Mouse (Mus musculus): ENCODE results near the gene Fgf16. TPM values are rescaled to one million over a fixed set of nuclear protein-coding genes. Genes with fewer than 3 reads are reported as not detected.

Fgf16 gene
- polyA plus RNA-seq (2016; fragmentation: Nextera tagmentation; extraction: Ambion mirVana): 0.09 TPM in 2 replicates

GRCm38 (mm10) chrX:105764162-105765004 is at the start of gene Fgf16:
Fgf16 (plus strand) TSS chrX:105764279.
- no peaks in the 10 kb centered on the region for H3K9me3 ChIP-seq
- peaks cover 15% of the 10 kb centered on the region for H3K4me1 ChIP-seq
- peak; percentile 16 for DNase-seq (ENCODE audit: extremely low spot score, low spot score)
- H3K36me3 ChIP-seq (replicated peaks): no peaks in the 10 kb centered on the region
- H3K27ac ChIP-seq: no peak within 1 kb of the TSS
- H3K27me3 ChIP-seq (ENCODE audit: poor library complexity, severe bottlenecking): peaks cover 93% of the 10 kb centered on the region
- H3K4me3 ChIP-seq: peak within 1 kb of the TSS; percentile 50
- 12% methylated on average over 57 of the region's 86 CpGs for WGBS

- Histone ChIP-seq H3K4me3 (no peak overlapping the region), H3K4me1 (peaks cover 3% of the 10 kb centered on the region; the same call in 1 of the 2 replicates), H3K36me3 (replicated peaks) (no peaks in the 10 kb centered on the region), H3K27ac (no peak overlapping the region), H3K9me3 (no peaks in the 10 kb centered on the region), H3K27me3 (ENCODE audit: poor library complexity, severe bottlenecking) (peaks cover 92% of the 10 kb centered on the region)
- DNase-seq (ENCODE audit: extremely low spot score, low spot score): no peak
- WGBS: 66% methylated on average over 4 of the region's 4 CpGs
Measured at GRCm38 (mm10) chrX:105714740-105715139, 49.3 kb upstream of the Fgf16 start.

- no peaks in the 10 kb centered on the region for H3K36me3 ChIP-seq (replicated peaks)
- H3K4me3 ChIP-seq: no peak overlapping the region
- DNase-seq (ENCODE audit: extremely low spot score, low spot score): no peak
- no peaks in the 10 kb centered on the region for H3K9me3 ChIP-seq
- no peak overlapping the region for H3K27ac ChIP-seq
- peaks cover 3% of the 10 kb centered on the region; the same call in 1 of the 2 replicates for H3K4me1 ChIP-seq
- WGBS: 93% methylated on average over 7 of the region's 7 CpGs
- H3K27me3 ChIP-seq (ENCODE audit: poor library complexity, severe bottlenecking): peaks cover 92% of the 10 kb centered on the region
Measured at GRCm38 (mm10) chrX:105715789-105716321, 48.2 kb upstream of the Fgf16 start.

- Histone ChIP-seq H3K36me3 (replicated peaks) (no peaks in the 10 kb centered on the region), H3K4me1 (peaks cover 3% of the 10 kb centered on the region; the same call in 1 of the 2 replicates), H3K4me3 (no peak overlapping the region), H3K27ac (no peak overlapping the region), H3K9me3 (no peaks in the 10 kb centered on the region), H3K27me3 (ENCODE audit: poor library complexity, severe bottlenecking) (peaks cover 85% of the 10 kb centered on the region)
- no peak for DNase-seq (ENCODE audit: extremely low spot score, low spot score)
- WGBS: 90% methylated on average over 5 of the region's 5 CpGs
Measured at GRCm38 (mm10) chrX:105718388-105718787, 45.7 kb upstream of the Fgf16 start.

GRCm38 (mm10) chrX:105718943-105719342 is 45.1 kb upstream of the Fgf16 start:
- 88% methylated on average over 5 of the region's 5 CpGs for WGBS
- no peaks in the 10 kb centered on the region for H3K9me3 ChIP-seq
- DNase-seq (ENCODE audit: extremely low spot score, low spot score): no peak
- no peaks in the 10 kb centered on the region for H3K4me1 ChIP-seq
- no peak overlapping the region for H3K27ac ChIP-seq
- no peak overlapping the region for H3K4me3 ChIP-seq
- peaks cover 82% of the 10 kb centered on the region for H3K27me3 ChIP-seq (ENCODE audit: poor library complexity, severe bottlenecking)
- H3K36me3 ChIP-seq (replicated peaks): no peaks in the 10 kb centered on the region

GRCm38 (mm10) chrX:105724174-105724573 is 39.9 kb upstream of the Fgf16 start:
- DNase-seq (ENCODE audit: extremely low spot score, low spot score): no peak
- H3K36me3 ChIP-seq (replicated peaks): no peaks in the 10 kb centered on the region
- no peak overlapping the region for H3K27ac ChIP-seq
- H3K9me3 ChIP-seq: no peaks in the 10 kb centered on the region
- H3K4me1 ChIP-seq: no peaks in the 10 kb centered on the region
- H3K4me3 ChIP-seq: no peak overlapping the region
- WGBS: 82% methylated on average over 7 of the region's 7 CpGs
- H3K27me3 ChIP-seq (ENCODE audit: poor library complexity, severe bottlenecking): peaks cover 55% of the 10 kb centered on the region

- peak; percentile 14 for DNase-seq (ENCODE audit: extremely low spot score, low spot score)
- peaks cover 15% of the 10 kb centered on the region for H3K4me1 ChIP-seq
- no peaks in the 10 kb centered on the region for H3K36me3 ChIP-seq (replicated peaks)
- peak overlapping the region; percentile 50 for H3K4me3 ChIP-seq
- H3K9me3 ChIP-seq: no peaks in the 10 kb centered on the region
- H3K27me3 ChIP-seq (ENCODE audit: poor library complexity, severe bottlenecking): peaks cover 81% of the 10 kb centered on the region
- 18% methylated on average over 23 of the region's 23 CpGs for WGBS
- no peak overlapping the region for H3K27ac ChIP-seq
Measured at GRCm38 (mm10) chrX:105762847-105763527, 1.1 kb upstream of the Fgf16 start.

GRCm38 (mm10) chrX:105763612-105764011 is 467 bp upstream of the Fgf16 start:
- Histone ChIP-seq H3K36me3 (replicated peaks) (no peaks in the 10 kb centered on the region), H3K27me3 (ENCODE audit: poor library complexity, severe bottlenecking) (peaks cover 86% of the 10 kb centered on the region), H3K9me3 (no peaks in the 10 kb centered on the region), H3K4me3 (peak overlapping the region; percentile 50), H3K27ac (no peak overlapping the region), H3K4me1 (peaks cover 15% of the 10 kb centered on the region)
- peak; percentile 26 for DNase-seq (ENCODE audit: extremely low spot score, low spot score)
- WGBS: 18% methylated on average over 20 of the region's 20 CpGs

- WGBS: 14% methylated on average over 35 of the region's 36 CpGs
- H3K9me3 ChIP-seq: no peaks in the 10 kb centered on the region
- H3K4me3 ChIP-seq: peak overlapping the region; percentile 50
- no peak overlapping the region for H3K27ac ChIP-seq
- H3K27me3 ChIP-seq (ENCODE audit: poor library complexity, severe bottlenecking): peaks cover 98% of the 10 kb centered on the region
- DNase-seq (ENCODE audit: extremely low spot score, low spot score): peak; percentile 17
- no peaks in the 10 kb centered on the region for H3K36me3 ChIP-seq (replicated peaks)
- H3K4me1 ChIP-seq: peaks cover 15% of the 10 kb centered on the region
Measured at GRCm38 (mm10) chrX:105765005-105765706, 1.1 kb downstream of the Fgf16 start.

- peaks cover 98% of the 10 kb centered on the region for H3K27me3 ChIP-seq (ENCODE audit: poor library complexity, severe bottlenecking)
- WGBS: 16% methylated on average over 6 of the region's 6 CpGs
- H3K4me1 ChIP-seq: peaks cover 15% of the 10 kb centered on the region
- no peak for DNase-seq (ENCODE audit: extremely low spot score, low spot score)
- no peaks in the 10 kb centered on the region for H3K36me3 ChIP-seq (replicated peaks)
- H3K27ac ChIP-seq: no peak overlapping the region
- no peaks in the 10 kb centered on the region for H3K9me3 ChIP-seq
- H3K4me3 ChIP-seq: no peak overlapping the region
Measured at GRCm38 (mm10) chrX:105766013-105766412, 1.9 kb downstream of the Fgf16 start.

GRCm38 (mm10) chrX:105767177-105767764 is 3.2 kb downstream of the Fgf16 start:
- peaks cover 15% of the 10 kb centered on the region for H3K4me1 ChIP-seq
- H3K36me3 ChIP-seq (replicated peaks): no peaks in the 10 kb centered on the region
- WGBS: 38% methylated on average over 9 of the region's 9 CpGs
- no peak overlapping the region for H3K27ac ChIP-seq
- DNase-seq (ENCODE audit: extremely low spot score, low spot score): peak; percentile 14
- peaks cover 98% of the 10 kb centered on the region for H3K27me3 ChIP-seq (ENCODE audit: poor library complexity, severe bottlenecking)
- H3K4me3 ChIP-seq: no peak overlapping the region
- no peaks in the 10 kb centered on the region for H3K9me3 ChIP-seq

GRCm38 (mm10) chrX:105767932-105768331 is 3.9 kb downstream of the Fgf16 start:
- H3K9me3 ChIP-seq: no peaks in the 10 kb centered on the region
- DNase-seq (ENCODE audit: extremely low spot score, low spot score): no peak
- H3K36me3 ChIP-seq (replicated peaks): no peaks in the 10 kb centered on the region
- no peak overlapping the region for H3K4me3 ChIP-seq
- H3K27ac ChIP-seq: no peak overlapping the region
- 78% methylated on average over 3 of the region's 3 CpGs for WGBS
- H3K4me1 ChIP-seq: peaks cover 15% of the 10 kb centered on the region
- H3K27me3 ChIP-seq (ENCODE audit: poor library complexity, severe bottlenecking): peaks cover 98% of the 10 kb centered on the region
